Mouse (Mus musculus) activated CD4-positive, CD25-positive, alpha-beta regulatory T cell, adult 9 weeks (primary cell): Measurements from ENCODE around the gene Hrk. TPM values are rescaled to one million over a fixed set of nuclear protein-coding genes. Genes with fewer than 3 reads are reported as not detected.

Experiments used
- polyA plus RNA-seq: library from polyadenylated mRNA; unstranded; fragments of 100-300 nt; shearing (Covaris generic); gene quantifications from one replicate; pipeline ENCODE4 v1.2.1, GENCODE M21; 2017

Gene Hrk
- not detected for polyA plus RNA-seq

DNA sequence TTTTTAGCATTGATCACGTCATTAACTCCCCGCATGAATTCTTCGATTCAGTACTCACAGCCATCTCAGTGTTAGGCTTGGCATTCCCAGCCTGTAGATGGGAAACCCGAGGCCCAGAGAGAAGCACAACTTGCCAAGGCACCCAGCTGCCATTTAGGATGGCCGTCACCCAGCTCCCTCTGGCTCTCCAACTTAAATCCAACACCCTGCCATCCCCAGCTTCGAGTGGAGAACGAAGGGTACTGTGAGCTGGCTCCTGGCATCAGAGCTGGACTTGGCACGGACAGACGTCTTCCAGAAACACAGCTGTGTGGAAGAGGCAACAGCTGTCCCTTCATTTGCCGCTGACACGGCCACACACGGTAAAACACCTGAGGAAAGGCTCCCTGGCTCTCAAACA, at the start of gene Hrk:
Gene Hrk (plus strand): TSS at position 68 of the 400 bp plus-strand sequence.

DNA sequence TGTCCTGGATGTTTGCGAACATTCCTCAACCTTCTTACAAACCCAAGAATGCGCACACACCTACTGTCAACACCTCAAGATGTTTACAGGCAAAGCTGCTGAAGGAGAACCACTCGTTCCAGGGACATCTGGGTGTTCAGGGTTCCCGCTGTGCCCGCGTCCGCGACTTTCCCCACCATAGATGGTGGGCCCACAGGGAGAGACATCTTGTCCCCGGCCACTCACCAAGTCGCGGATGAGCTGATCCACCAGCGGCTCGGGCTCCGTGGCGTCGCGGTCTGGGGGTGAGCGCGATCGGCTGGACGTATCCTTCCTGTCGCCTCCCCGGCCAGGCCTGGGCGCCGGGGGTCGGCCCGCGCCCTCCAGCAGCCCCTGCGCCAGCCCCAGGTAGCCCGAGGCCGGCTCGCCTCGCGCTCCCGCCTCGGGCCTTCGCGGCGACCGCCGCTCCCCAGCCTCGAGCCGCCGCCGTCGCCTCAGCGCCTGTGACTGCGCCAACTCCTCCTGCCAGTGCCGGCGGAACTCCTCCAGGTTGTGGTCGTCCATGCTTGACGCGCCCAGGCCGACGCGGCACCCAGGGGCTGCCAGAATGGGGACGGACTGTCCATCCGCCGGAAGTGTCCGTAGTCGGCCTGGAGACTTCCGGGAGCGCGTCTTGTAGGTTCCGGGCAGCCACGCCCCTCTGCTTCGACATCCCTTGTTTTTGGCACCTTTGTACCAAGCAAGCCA, 9.4 kb upstream of the Hrk start, which contains the start of gene Fbxw8:
Gene Fbxw8 (minus strand): TSS at position 626 of the 726 bp plus-strand sequence.

Other genes with a start within 250 kb of the Hrk start
- 11.7 TPM for gene Fbxo21, start 187.9 kb upstream of the Hrk start, polyA plus RNA-seq
- gene Tesc, start 136.9 kb upstream of the Hrk start, polyA plus RNA-seq = 22.0 TPM
- 3.4 TPM for gene Fbxw8, start 9.2 kb upstream of the Hrk start, polyA plus RNA-seq
- not detected for gene Rnft2, start 80.5 kb downstream of the Hrk start, polyA plus RNA-seq
- gene 2410131K14Rik, start 80.6 kb downstream of the Hrk start, polyA plus RNA-seq = 7.6 TPM